Mouse (Mus musculus): ENCODE measurements around the gene Drd5.

DNA sequence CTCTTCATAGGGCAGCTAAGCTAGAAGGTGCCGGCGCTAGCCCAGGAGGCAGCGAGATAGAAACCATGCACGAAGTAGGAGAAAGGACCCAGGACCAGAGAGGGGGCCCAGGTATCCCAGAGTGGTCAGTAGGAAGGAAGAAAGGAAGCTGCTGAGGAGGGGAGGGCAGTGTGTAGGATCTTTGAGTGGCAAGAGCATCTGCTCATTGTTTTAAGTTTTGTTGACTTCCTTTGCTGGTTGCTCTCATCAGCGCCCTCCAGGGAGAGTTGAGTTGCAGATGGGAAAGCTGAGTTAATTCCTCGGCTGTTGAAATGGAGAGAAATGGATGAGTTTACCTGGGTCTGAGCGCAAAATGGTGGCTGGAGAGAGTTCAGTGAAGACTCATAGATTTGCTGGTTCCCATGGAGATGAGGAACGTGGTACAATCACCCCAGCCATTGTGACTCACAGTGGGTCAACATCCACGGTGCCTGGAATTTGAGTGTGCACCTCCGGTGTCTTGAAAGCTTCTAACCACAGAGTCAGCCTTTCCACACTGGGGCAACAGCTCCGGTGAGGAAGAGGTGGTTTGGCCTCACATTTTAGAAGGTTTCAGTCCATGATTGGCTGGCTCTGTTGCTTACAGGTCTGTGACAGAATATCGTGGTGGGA lies 17.3 kb upstream of the Drd5 start:
- TF ChIP-seq POLR2A (IDR thresholded peaks at IDR 0.05; ENCODE audit: low read depth, low read length) (no peak), CTCF (IDR thresholded peaks at IDR 0.05; ENCODE audit: borderline replicate concordance, insufficient read depth, low read length) (no peak)
